Mouse (Mus musculus) lung, postnatal 0 days (tissue): ENCODE measurements around the gene Hspa1b.

Source experiments
- CTCF ChIP-seq: IDR thresholded peaks from 2 replicates; pipeline ENCODE4 v1.5.1; 2016; ENCODE audit warnings: antibody characterized with exemption, mild to moderate bottlenecking
- EP300 ChIP-seq: IDR thresholded peaks from 2 replicates; pipeline ENCODE4 v1.6.1; 2016; ENCODE audit warnings: antibody characterized with exemption, mild to moderate bottlenecking, control low read depth

DNA sequence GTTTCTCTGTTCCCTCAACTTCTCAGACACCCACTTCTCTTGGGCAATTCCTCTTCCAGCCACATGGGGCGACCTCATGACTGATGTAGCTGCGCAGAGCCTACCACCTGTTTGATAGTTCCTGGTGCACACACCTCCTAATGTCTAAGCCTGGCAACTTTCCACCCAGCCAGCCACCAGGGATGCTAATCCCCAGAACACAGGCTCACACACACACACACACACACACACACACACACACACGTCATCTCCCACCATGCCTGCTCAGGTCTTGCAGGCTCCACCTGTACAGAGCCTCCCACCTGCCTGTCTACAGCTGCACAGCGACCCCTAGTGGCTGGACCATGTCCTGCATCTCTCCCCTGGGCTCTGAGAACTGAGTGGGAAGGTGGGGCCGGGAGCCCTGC, 47.1 kb downstream of the Hspa1b start:
- TF ChIP-seq CTCF, result peak; percentile 98
- no peak for TF ChIP-seq EP300
